Mouse (Mus musculus) Patski (cell line): Measurements from ENCODE around the gene Cacng8. TPM values are rescaled to one million over a fixed set of nuclear protein-coding genes. Genes with fewer than 3 reads are reported as not detected.
A peak's percentile ranks its signal among the peaks of the same experiment; 100 is the strongest.

Experiments used
- ATAC-seq: fragments of 100-300 bp; one replicate; pipeline ENCODE4 v1.8.0; 2021
- CTCF ChIA-PET: fragments of 350-600 bp; sonication (Branson Sonifier 250); formaldehyde crosslinking; loops from one replicate; lab custom pipeline; 2022; ENCODE audit warnings: inconsistent platforms; lab: Charles Lee
- POLR2A ChIA-PET: fragments of 350-600 bp; sonication (Branson Sonifier 250); formaldehyde crosslinking; loops from one replicate; lab custom pipeline; 2022; ENCODE audit warnings: antibody characterized with exemption, inconsistent platforms; lab: Charles Lee
- DNase-seq: peaks from one replicate; pipeline ENCODE4 v3.0.0-alpha.2; 2011; ENCODE audit warnings: low read depth, low spot score
- H3K27me3 ChIP-seq: fragments of 371-371 bp; one replicate; pipeline ENCODE4 v1.5.1; 2021
- CTCF ChIP-seq: fragments of 100-300 bp; IDR thresholded peaks from one replicate; pipeline ENCODE4 v1.5.1; 2021
- in situ Hi-C: fragments of 300-500 bp; cut with MboI; formaldehyde crosslinking; loops from 3 replicates; pipeline ENCODE4 v1.11.1; 2018; ENCODE audit warnings: low pct_unique_long_range_greater_than_20kb, mixed read lengths
- polyA plus RNA-seq: library from polyadenylated mRNA; unstranded; gene quantifications from one replicate; pipeline ENCODE4 v1.2.3, GENCODE M21; 2021

The Cacng8 gene
- polyA plus RNA-seq, 1 experiment from 2014 or later, result 1.7 TPM

DNA sequence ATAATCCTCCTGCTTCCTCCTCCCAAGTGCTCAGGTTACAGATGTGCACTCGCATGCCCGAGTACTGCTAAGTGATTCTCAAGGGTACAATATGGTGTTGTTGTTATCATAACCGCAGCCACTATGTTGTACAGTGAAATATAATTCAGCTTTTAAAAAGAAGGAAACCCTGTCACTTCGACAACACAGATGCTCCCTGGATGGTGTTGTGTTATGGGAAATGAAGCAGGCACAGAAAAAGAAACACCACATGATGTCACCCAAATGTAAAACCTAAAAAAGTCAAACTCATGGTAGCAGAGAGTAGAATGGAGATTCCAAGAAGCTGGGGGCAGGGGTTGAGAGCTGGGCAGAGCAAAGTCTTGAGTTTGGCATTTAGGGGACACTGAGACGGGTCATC is 60.2 kb downstream of the Cacng8 start:
- TF ChIP-seq CTCF, result no peak
- DNase-seq (no peak), ATAC-seq (no peak)
- in situ Hi-C loops, result no loop called here
- ChIA-PET POLR2A (interaction anchor here (0.7 kb wide), 1 partner anchor 126 kb away, joined by 3 read pairs; no protein-coding TSS in a partner anchor), CTCF (interaction anchor here (1.0 kb wide), 1 partner anchor 236 kb away, joined by 3 read pairs; no protein-coding TSS in a partner anchor)
- no peaks in the 10 kb centered on the region for H3K27me3 ChIP-seq

DNA sequence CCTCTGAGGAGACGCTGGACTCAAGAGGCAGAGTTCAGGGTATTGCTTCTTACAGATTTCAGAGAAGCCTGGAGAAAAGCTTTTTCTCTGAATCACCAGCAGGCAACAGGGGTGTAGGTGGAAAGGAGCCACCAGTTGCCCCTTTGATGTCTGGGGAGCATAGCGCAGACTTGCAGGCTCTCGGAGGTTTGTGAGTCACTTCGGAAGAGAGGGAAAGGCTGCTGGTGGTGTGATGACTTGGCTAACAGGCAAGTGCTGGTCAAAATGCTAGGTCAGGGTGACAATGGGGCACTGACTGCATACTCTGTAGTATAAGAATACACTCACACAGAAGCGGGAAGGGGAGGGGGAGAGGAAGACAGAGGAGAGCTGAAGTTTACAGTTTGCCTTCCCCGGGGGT is 60.7 kb downstream of the Cacng8 start:
- TF ChIP-seq CTCF, result no peak
- in situ Hi-C loops, result no loop called here
- ATAC-seq, result peak; percentile 33
- ChIA-PET CTCF (interaction anchor here (1.1 kb wide), 1 partner anchor 229 kb away, joined by 3 read pairs; no protein-coding TSS in a partner anchor), POLR2A (no interaction called here)
- peak; percentile 22 for DNase-seq
- no peaks in the 10 kb centered on the region for H3K27me3 ChIP-seq

DNA sequence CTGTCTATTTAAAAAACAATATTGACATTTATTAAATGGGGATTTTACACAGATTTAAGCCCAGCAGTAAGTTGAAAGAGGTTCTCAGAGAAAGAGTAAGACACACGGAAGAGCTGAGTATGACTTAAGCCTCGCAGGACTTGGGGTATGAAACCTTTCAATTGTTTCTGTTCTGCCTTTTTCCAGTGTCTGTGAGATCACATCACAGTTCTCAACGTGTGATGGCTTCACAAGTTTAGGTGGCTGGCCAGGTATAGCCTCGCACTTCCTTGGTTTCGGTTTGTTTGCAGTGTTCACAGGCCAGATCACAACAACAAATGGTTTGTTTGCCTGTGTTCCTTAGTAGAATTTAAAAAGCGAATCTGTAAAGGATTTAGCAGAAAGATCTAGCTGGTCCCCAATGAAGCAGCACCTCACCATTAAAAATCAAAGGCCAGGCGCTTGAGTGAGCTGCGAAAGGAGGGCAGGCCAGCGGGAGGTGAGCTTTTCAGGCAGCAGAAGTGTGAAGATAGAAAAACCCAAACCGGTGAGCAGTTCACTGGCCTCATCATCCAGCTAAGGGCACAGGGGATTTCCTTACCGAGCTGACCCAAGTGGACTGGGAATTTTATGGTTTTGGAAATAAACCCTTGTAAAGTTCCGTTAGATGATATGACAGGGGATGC is 62.5 kb downstream of the Cacng8 start:
- ATAC-seq, result no peak
- POLR2A ChIA-PET, result interaction anchor here (0.6 kb wide), 1 partner anchor 764 kb away, joined by 5 read pairs; no protein-coding TSS in a partner anchor
- in situ Hi-C loops, result no loop called here
- CTCF ChIA-PET, result interaction anchor here (0.8 to 1.2 kb wide), 2 partner anchors 53 to 131 kb away, joined by 3 to 4 read pairs; no protein-coding TSS in a partner anchor
- TF ChIP-seq CTCF, result no peak
- no peak for DNase-seq
- H3K27me3 ChIP-seq, result no peaks in the 10 kb centered on the region

DNA sequence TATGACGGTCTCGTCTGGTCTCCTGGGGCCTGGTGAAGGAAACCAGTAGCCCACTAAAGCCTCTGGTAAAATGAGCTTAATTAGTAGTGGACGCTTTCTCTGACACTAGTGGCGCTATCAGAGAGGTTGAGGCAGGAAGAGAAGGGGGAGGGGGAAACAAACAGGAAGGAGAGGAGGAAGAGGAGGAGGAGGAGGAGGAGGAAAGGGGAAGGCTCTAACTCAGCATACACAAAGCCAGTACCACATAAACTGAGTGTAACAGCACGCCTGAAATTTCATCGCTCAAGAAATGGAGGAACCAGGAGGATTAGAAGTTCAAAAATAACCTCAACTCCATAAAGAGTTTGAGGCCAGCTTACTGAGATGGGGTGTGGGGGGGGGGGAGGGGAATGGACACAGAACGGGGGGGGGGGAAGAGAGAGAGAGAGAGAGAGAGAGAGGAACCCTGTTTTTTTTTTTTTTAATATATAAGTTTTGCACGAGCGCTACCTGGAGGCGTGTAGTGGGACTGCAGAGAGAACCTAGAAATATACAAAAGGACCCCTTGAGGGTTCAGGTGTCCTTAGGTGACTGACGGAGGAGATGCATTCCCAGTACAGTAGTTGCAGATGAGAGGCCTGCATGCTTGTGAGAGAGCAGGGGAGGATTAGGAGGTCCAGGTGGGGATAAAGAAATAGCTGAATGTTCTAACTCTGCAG is 63.2 kb downstream of the Cacng8 start:
- DNase-seq, result no peak
- in situ Hi-C loops, result no loop called here
- ChIA-PET POLR2A (no interaction called here), CTCF (interaction anchor here (1.2 kb wide), 1 partner anchor 132 kb away, joined by 4 read pairs; no protein-coding TSS in a partner anchor)
- no peaks in the 10 kb centered on the region for H3K27me3 ChIP-seq
- ATAC-seq, result no peak
- TF ChIP-seq CTCF, result no peak

DNA sequence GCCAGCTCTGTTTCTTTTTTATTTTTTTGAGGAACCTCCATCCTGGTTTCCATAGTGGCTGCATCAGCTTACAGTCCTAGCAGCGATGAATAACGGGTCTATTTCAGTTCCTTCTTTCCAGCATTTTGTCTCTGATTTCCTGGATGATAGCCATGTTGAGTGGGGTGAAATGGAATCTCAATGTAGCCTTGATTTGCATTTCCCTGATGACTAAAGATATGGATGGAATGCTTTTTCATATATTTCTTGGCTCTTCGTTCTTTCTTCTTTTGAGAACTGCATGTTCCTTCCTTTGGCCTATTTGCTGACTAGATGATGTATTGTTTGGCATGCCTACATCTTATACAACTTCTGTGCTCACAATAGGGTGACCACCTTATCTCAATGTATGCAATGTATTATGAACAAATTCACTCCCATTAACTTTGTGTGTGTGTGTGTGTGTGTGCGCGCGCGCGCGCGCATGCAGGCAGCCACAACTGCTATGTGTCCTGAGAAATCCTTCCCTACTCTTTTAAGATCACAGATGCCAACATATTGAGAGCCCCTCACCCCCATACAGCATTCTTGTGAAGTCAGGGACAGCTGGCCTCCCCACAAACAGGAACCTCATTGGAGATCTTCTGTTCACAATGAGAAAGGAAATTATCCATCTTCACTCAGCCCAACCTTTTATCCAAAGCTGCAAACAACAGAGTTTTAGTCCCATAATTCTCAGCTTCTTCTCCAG is 66.8 kb downstream of the Cacng8 start:
- no peak for TF ChIP-seq CTCF
- in situ Hi-C loops, result no loop called here
- CTCF ChIA-PET, result interaction anchor here (0.8 kb wide), 1 partner anchor 9 kb away, joined by 3 read pairs; no protein-coding TSS in a partner anchor
- POLR2A ChIA-PET, result no interaction called here
- H3K27me3 ChIP-seq, result no peaks in the 10 kb centered on the region
- ATAC-seq (no peak), DNase-seq (no peak)

DNA sequence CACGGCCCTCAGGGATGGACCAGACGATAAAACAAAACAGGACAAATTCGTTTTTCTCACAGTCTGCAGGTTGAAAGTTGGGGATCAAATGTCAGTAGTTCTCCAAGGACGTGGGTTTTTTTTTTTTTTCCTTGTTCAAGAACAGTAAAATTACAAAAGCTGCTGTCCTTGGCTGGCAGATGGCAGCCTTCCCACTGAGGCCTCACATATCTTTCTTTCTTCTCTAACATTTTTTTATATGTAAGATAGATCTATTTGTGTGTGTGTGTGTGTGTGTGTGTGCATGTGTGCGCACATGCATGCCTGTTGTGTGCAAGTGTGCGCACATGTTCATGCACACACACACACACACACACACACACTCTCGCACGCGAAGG is 67.3 kb downstream of the Cacng8 start:
- POLR2A ChIA-PET, result no interaction called here

DNA sequence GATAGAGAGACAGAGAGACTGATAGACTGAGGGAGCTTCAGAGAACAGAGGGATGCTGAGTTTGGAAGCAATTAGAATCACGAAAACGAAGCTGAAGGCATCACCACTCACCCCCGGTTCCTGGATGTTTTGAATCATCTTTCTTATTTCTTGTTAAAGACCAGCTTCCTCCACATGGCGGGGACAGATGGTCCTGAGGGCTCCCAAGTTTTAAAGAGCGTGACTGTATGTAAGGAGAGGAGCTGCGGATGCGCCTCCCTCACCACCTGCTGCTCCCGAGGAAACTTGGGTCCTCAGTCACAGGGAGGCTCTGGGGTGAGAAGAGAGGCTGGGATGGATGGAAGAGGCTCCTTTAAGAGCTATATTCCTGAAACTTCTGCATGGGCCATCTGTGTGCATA is 69.8 kb downstream of the Cacng8 start:
- ATAC-seq (no peak), DNase-seq (no peak)
- H3K27me3 ChIP-seq, result no peaks in the 10 kb centered on the region
- TF ChIP-seq CTCF, result no peak
- POLR2A ChIA-PET, result no interaction called here
- CTCF ChIA-PET, result interaction anchor here (0.9 to 1.8 kb wide), 2 partner anchors 11 to 13 kb away, joined by 3 to 4 read pairs; no protein-coding TSS in a partner anchor
- in situ Hi-C loops, result no loop called here

More for the DNA sequence above, 67.3 kb downstream of the Cacng8 start:
- ATAC-seq (no peak), DNase-seq (no peak)
- H3K27me3 ChIP-seq, result no peaks in the 10 kb centered on the region
- CTCF ChIA-PET, result no interaction called here
- in situ Hi-C loops, result no loop called here
- no peak for TF ChIP-seq CTCF

DNA sequence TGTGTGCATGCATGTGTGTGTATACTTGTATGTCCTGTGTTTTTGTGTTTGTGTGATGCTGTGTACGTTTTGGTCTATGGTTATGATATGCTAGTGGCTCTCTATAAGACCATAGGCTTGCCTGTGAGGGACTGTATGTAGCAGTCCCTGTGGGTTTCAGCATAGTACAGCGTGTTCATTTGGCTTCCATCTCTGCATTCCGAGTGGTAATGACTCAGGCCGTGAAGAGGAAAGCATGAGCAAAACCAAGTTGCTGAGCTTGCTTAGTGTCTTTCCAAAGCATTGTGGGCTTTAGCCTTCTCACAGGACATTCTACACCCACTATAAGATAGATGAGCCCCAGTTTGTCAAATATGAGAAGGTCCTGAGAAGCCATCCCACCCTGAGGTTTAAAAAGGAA is 72.8 kb downstream of the Cacng8 start:
- ChIA-PET POLR2A (no interaction called here), CTCF (no interaction called here)
- H3K27me3 ChIP-seq, result no peaks in the 10 kb centered on the region
- TF ChIP-seq CTCF, result no peak
- ATAC-seq (no peak), DNase-seq (no peak)
- in situ Hi-C loops, result no loop called here

Other genes with a start within 250 kb of the Cacng8 start
- 0.04 TPM for gene AU018091, start 221.5 kb upstream of the Cacng8 start, polyA plus RNA-seq
- not detected for gene Nlrp12, start 140.9 kb upstream of the Cacng8 start, polyA plus RNA-seq
- gene Myadm, start 101.6 kb upstream of the Cacng8 start, polyA plus RNA-seq, result 76.4 TPM
- 4.7 TPM for gene Prkcg, start 101.5 kb upstream of the Cacng8 start, polyA plus RNA-seq
- 5.2 TPM for gene Cacng7, start 57.7 kb upstream of the Cacng8 start, polyA plus RNA-seq
- not detected for gene Cacng6, start 33.5 kb downstream of the Cacng8 start, polyA plus RNA-seq
- not detected for gene Tarm1, start 111.9 kb downstream of the Cacng8 start, polyA plus RNA-seq
- gene Oscar, start 225.5 kb downstream of the Cacng8 start, polyA plus RNA-seq, result 0.09 TPM
- gene Ndufa3, start 226.7 kb downstream of the Cacng8 start, polyA plus RNA-seq, result 328 TPM
- 27.1 TPM for gene Tfpt, start 239.2 kb downstream of the Cacng8 start, polyA plus RNA-seq
- gene Prpf31, start 239.3 kb downstream of the Cacng8 start, polyA plus RNA-seq, result 58.0 TPM